Mouse (Mus musculus) lung, adult 2 months (tissue): Measurements from ENCODE around the gene Lrrc3c. TPM values are rescaled to one million over a fixed set of nuclear protein-coding genes. Genes with fewer than 3 reads are reported as not detected.
"Not testable (repeated sequence)": the region's sequence is repeated elsewhere in the genome, so short reads cannot be mapped to it uniquely, and the experiment has no call there.

Experiments
- DNase-seq: peaks from one replicate; pipeline ENCODE4 v3.0.0; 2022
- H3K4me1 ChIP-seq: fragments of 200-500 bp; 2 replicates; pipeline ENCODE4 v1.6.1; 2011; ENCODE audit warnings: low read length; ENCODE audit not compliant: control insufficient read depth, insufficient read depth
- H3K4me3 ChIP-seq: fragments of 200-500 bp; replicated peaks from 2 replicates; pipeline ENCODE3; 2011; ENCODE audit warnings: low read depth, mild to moderate bottlenecking, control low read depth, low read length; ENCODE audit errors: extremely low read depth
- CTCF ChIP-seq: fragments of 200-500 bp; IDR thresholded peaks from 2 replicates; pipeline ENCODE4 v1.5.1; 2011; ENCODE audit warnings: mild to moderate bottlenecking, low read length, control low read depth; ENCODE audit not compliant: insufficient read depth
- POLR2A ChIP-seq: fragments of 200-500 bp; IDR thresholded peaks from 2 replicates; pipeline ENCODE4 v1.6.1; 2011; ENCODE audit warnings: low read depth, mild to moderate bottlenecking, control low read depth, low read length, borderline replicate concordance; ENCODE audit errors: extremely low read depth
- WGBS: fragments of 180-500 bp; shearing (Covaris S2); methylation state at CpG from one replicate; pipeline ENCODE4 v1.1.7; 2018; 5-methylcytosine and 5-hydroxymethylcytosine counted together
- polyA plus RNA-seq: library from polyadenylated mRNA; depleted of rRNA; stranded (reverse); fragments of >200 nt; gene quantifications from 2 replicates; pipeline ENCODE4 v1.2.3, GENCODE M21; 2012

The Lrrc3c gene
- polyA plus RNA-seq, 1 experiment: not detected

DNA sequence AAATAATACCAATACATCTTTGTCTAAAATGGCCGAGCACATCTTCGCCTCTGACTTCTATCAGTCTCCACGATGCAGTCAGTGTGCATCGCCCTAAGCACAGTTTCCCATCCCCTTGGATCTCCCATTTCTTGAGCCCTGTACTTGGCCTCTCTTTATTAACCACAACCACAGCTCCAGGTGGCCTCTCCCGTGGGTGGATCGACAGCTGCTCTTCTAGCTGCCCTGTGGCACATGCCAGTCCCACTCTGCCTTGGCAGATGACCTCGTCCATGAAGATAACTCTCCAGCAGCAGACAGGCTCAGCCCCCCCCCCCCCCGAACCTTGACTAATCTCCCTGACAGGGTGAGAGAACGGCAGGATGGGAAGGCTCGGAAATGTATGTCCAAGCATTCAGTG, 2.6 kb upstream of the Lrrc3c start:
- TF ChIP-seq POLR2A (no peak), CTCF (no peak)
- Histone ChIP-seq H3K4me3 (no peak overlapping the region), H3K4me1 (no peaks in the 10 kb centered on the region)
- DNase-seq: no peak
- 75% methylated on average over 10 of the region's 10 CpGs for WGBS

DNA sequence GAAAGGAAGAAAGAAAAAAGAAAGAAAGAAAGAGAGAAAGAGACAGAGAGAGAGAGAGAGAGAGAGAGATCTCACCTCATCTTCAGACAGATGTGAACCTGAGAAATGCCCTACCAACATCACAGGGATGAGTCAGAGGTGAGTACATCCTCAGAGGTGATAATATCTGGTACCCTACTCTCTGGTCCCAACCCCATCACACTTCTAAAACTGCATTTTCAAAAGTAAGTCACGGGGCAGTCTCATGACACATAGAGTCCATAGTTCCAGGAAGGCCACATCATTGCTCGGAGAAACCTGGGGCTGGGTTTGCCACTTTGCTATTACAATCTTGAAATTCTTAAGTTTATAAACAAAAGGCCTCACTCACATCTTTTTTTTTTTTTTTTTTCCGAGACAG, 2.1 kb upstream of the Lrrc3c start:
- Histone ChIP-seq H3K4me1 (no peaks in the 10 kb centered on the region), H3K4me3 (no peak overlapping the region)
- 68% methylated on average over 3 of the region's 3 CpGs for WGBS
- DNase-seq: no peak
- no peak for TF ChIP-seq CTCF
- TF ChIP-seq POLR2A: no peak

DNA sequence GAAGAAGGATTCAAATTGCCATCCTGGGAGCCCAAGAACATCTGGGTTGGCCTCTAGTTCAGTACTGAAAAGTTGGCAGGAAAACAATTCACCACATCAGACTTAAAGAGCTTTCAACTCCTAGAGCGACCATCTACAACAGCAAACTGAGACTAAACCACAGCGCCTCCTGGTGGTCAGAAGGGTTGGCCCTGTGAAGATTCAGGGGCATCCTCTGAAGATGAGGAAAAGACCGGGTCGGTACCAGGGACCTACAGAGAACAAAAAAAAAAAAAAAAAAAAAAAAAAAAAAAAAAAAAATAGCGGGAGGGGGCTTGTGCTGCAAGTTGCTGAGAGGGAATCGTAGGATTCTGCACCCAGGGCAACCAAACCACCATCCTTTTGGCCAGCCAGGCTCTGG, 728 bp upstream of the Lrrc3c start:
- no peak overlapping the region for H3K4me3 ChIP-seq
- TF ChIP-seq CTCF (peak; percentile 78), POLR2A (no peak)
- no peaks in the 10 kb centered on the region for H3K4me1 ChIP-seq
- 17% methylated on average over 6 of the region's 6 CpGs for WGBS
- peak; percentile 65 for DNase-seq

DNA sequence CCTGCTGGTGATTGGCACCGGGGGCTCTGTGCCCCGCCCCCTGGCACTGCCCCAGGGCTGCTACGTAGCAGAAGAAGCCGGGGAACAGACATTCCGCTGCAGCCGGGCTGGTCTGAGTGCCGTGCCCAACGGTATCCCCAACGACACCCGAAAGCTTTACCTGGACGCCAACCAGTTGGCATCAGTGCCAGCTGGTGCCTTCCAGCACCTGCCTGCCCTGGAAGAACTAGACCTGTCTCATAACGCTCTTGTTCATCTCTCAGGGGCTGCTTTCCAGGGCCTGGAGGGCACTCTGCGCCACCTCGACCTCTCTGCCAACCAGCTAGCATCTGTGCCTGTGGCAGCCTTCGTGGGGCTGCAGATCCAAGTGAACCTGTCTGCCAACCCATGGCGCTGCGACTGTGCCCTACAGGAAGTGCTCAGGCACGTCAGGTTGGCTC, 780 bp downstream of the Lrrc3c start:
- DNase-seq: no peak
- H3K4me1 ChIP-seq: no peaks in the 10 kb centered on the region
- no peak overlapping the region for H3K4me3 ChIP-seq
- TF ChIP-seq POLR2A: no peak
- no peak for TF ChIP-seq CTCF
- WGBS: 44% methylated on average over 18 of the region's 18 CpGs

DNA sequence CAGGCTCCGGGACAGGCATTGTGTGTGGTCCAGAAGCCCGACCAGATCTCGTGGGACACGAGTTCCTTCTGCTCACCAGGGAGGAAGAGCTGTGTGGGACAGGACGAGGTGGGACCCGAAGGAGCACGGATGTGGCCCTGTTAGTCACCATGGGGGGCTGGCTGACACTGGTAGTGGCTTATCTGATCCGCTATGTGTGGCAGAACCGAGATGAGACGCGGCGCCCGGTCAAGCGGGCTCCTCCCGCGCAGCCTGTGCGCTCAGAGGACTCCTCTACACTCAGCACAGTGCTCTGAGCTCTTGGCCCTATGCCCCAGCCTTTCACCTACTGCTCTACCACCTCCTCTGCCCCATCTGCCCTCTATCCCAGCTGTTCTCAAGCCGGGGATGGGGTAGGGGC, 1.2 kb downstream of the Lrrc3c start:
- no peak overlapping the region for H3K4me3 ChIP-seq
- 28% methylated on average over 18 of the region's 18 CpGs for WGBS
- no peak for DNase-seq
- no peak for TF ChIP-seq CTCF
- TF ChIP-seq POLR2A: no peak
- no peaks in the 10 kb centered on the region for H3K4me1 ChIP-seq

DNA sequence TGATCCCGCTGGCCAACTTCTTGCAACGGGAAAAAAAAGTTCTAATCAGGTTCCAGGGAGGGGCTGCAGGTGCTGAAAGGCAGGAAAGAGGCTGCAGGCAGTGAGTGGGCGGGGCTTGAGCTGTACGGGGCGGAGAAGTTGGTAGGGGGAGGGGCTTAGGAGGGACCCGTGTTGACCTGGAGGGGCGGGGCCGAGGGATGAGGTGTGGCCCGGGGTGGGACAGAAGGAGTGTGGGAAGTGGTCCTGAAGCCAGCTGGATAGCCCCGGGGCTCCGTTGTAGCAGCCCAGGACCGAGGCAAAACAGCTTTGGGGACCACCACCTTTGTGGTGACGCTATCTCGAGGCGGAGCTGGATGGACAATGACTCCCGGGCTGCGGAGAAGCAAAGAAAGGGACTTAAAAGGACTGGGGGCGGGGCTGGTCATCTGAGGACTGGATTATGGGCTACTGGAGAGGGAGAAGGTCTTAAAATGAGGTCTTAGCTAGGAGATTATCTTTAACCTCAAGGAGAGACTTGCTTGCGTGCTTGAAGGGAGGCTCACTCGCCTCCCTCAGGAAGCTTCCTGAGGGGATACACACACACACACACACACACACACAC, 4.1 kb downstream of the Lrrc3c start:
- TF ChIP-seq CTCF (no peak), POLR2A (no peak)
- H3K4me1 ChIP-seq: no peaks in the 10 kb centered on the region
- no peak for DNase-seq
- H3K4me3 ChIP-seq: peak overlapping the region; percentile 16
- WGBS: 2% methylated on average over 20 of the region's 20 CpGs

DNA sequence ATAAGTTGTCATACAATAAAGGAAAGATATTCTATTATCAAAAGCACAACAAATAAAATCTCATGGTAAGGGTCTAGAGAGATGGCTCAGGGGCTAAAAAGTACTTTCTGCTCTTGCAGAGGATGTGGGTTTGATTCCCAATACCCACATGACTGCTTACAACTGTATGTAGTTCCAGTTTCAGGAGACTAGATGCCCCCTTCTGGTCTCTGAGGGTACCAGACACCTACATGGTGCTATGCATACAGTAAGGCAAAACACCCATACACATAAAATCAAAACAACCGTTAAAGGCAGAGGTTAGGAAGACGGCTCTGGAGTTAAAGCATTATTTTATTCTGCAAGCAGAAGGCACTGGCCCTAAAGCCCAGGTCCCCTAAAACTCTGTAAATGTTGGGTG, 5.9 kb downstream of the Lrrc3c start:
- DNase-seq: no peak
- WGBS: 73% methylated on average over 2 of the region's 2 CpGs
- Histone ChIP-seq H3K4me3 (no peak overlapping the region), H3K4me1 (no peaks in the 10 kb centered on the region)
- no peak for TF ChIP-seq CTCF
- TF ChIP-seq POLR2A: no peak

DNA sequence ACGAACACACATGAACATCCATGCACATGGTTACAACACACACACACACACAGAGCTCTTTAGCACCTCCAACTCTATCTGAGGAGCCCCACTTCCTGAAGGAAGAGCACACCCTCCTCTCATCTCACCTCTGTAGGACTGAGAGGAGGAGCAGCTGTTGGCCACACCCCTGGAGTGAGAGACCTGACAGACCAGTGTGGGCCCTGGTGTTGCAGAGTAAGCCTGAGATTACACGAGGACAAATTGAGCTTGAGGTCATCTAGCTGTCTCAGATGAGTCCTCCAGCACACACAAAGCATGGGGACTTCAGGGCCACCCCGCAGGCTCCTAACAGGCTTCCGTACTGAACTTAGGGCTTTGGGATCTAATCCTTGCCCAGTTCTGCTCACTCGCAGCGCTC, 6.8 kb downstream of the Lrrc3c start:
- H3K4me3 ChIP-seq, H3K4me1 ChIP-seq, DNase-seq: not testable (repeated sequence)
- WGBS: 62% methylated on average over 6 of the region's 6 CpGs

DNA sequence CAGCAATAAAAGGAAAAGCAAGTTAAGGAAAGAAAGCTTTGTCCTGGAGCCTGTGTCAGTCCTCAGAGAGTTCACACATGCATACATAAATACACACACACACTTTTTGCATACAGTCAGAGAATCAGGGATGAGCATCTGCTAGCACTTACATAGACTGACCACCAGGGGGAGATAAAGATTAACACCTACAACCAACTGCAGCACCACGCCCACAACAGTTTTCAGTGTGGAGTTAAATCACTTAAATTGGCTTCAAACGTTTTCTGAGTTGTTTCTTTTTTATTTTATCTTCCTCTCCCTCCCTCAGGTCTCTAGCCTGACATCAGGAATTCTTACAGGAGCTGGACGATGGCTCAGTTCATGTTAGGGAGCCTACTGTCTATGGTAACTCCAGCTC, 8.7 kb downstream of the Lrrc3c start:
- no peak for DNase-seq
- H3K4me1 ChIP-seq: no peaks in the 10 kb centered on the region
- TF ChIP-seq CTCF (peak; percentile 31), POLR2A (no peak)
- H3K4me3 ChIP-seq: no peak overlapping the region
- WGBS: 9% methylated on average over 3 of the region's 3 CpGs

DNA sequence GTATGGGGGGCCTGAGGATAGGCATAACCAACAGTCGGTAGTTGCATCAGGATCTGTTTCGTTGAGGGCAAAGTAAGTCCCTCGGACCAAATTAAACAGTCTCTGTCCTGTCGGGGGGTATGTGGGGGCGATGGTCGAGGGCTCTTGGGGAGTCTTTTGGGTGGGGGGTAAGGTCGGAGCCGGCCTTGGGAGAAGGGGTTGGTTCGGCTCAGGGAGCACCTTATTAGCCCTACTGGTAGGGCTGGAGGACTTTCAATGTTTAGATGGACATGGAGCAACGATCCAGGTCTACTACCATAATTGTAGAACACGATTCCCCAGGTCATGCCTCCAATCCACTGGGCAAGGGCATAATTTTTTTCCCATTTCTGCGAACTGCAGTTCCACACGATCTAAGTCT, 22.7 kb downstream of the Lrrc3c start:
- Histone ChIP-seq H3K4me1 (no peaks in the 10 kb centered on the region), H3K4me3 (no peak overlapping the region)
- WGBS: 92% methylated on average over 13 of the region's 13 CpGs
- TF ChIP-seq CTCF (no peak), POLR2A (no peak)
- no peak for DNase-seq

DNA sequence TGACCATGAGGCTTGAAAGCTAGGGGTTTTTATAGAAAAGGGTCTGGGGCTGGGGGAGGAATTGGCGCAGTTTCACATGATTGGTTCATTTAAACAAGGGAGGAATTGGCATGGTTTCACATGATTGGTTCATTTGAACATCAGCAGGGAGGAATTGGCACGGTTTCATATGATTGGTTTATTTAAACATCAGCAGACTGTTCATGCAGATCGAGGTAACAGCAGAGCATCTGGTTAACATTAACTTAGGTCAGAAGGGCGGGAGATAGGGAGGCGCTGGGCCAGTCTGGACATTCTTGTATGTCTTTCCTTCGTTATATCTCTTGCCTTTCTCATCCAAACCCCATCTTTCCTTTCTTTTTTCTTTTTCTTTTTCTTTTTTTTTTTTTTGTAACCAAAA, 25.9 kb downstream of the Lrrc3c start:
- not testable (repeated sequence) for H3K4me3 ChIP-seq, DNase-seq, H3K4me1 ChIP-seq
- 70% methylated on average over 6 of the region's 6 CpGs for WGBS

DNA sequence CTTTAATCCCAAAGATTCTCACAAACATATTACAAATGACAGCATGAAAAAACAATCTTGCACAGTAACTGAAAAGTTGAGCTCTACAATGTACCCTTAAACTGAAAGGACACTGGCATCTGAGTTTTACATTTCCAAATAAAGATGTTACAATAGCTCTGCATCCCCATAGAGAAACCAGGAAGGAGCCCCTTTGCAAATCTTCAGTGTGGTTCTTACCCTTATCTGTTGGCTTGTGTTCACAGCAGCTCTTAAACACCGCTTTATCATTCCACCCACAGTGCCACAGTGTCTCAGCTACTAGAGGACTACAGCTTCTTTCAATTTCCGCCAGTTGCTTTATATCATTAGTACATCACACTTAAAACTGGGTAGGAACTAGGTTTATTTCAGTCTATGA, 26.3 kb downstream of the Lrrc3c start:
- not testable (repeated sequence) for H3K4me1 ChIP-seq, H3K4me3 ChIP-seq, DNase-seq
- 90% methylated on average over 2 of the region's 2 CpGs for WGBS
